Mouse (Mus musculus) adrenal gland, postnatal 36 days (tissue): Measurements from ENCODE around the gene Samd5. TPM values are rescaled to one million over a fixed set of nuclear protein-coding genes. Genes with fewer than 3 reads are reported as not detected.
A peak's percentile ranks its signal among the peaks of the same experiment; 100 is the strongest.

Experiments
- DNase-seq, 2 experiments: peaks; one replicate each; pipeline ENCODE4 v3.0.0; 2021; ENCODE audit warnings: mixed read lengths in 1 of 2
- long read RNA-seq, 2 experiments: library from polyadenylated mRNA; stranded (forward); transcript quantifications; one replicate each; pipeline ENCODE4 v2.0.0; 2021; ENCODE audit warnings: borderline sequencing depth in 2 of 2
- total RNA-seq, 2 experiments: library from RNA; stranded (reverse); gene quantifications; 2 replicates each; pipeline ENCODE4 v1.2.3; 2021

Samd5 gene
- 1 to 10 TPM; 3.2 to 9.4 TPM for total RNA-seq
- long read RNA-seq, experiment 1, full-length matches to known transcripts, result 1 of 1 reads
- long read RNA-seq, experiment 1, partial matches to known transcripts, result 0 of 1 reads
- long read RNA-seq, experiment 1, other reads (novel, unspliced or antisense), result 0 of 1 reads
- long read RNA-seq, experiment 2, result 0 reads

- DNase-seq, result peak; percentile 75
Observed at GRCm38 (mm10) chr10:9674561-9675521, at the start of gene Samd5. Gene Samd5, minus strand, starts transcription at chr10:9675208.

GRCm38 (mm10) chr10:9722519-9723303 is 47.7 kb upstream of the Samd5 start:
- DNase-seq, result no peak

- no peak for DNase-seq
Observed at GRCm38 (mm10) chr10:9720027-9720426, 45.0 kb upstream of the Samd5 start.

- no peak for DNase-seq
Observed at GRCm38 (mm10) chr10:9718086-9718485, 43.1 kb upstream of the Samd5 start.

GRCm38 (mm10) chr10:9704956-9705355 is 29.9 kb upstream of the Samd5 start:
- DNase-seq, result no peak

- peak in 1 of 2 experiments; percentile 15 for DNase-seq
Observed at GRCm38 (mm10) chr10:9699071-9699761, 24.2 kb upstream of the Samd5 start.

GRCm38 (mm10) chr10:9698141-9698540 is 23.1 kb upstream of the Samd5 start:
- peak in 1 of 2 experiments; percentile 39 for DNase-seq

- DNase-seq, result no peak
Observed at GRCm38 (mm10) chr10:9696543-9697141, 21.6 kb upstream of the Samd5 start.

GRCm38 (mm10) chr10:9693990-9694699 is 19.1 kb upstream of the Samd5 start:
- no peak for DNase-seq

GRCm38 (mm10) chr10:9680928-9681327 is 5.9 kb upstream of the Samd5 start:
- no peak for DNase-seq

- no peak for DNase-seq
Observed at GRCm38 (mm10) chr10:9679911-9680310, 4.9 kb upstream of the Samd5 start.

GRCm38 (mm10) chr10:9678071-9678470 is 3.1 kb upstream of the Samd5 start:
- no peak for DNase-seq

- peak; percentile 76 to 77 for DNase-seq
Observed at GRCm38 (mm10) chr10:9676886-9677285, 1.9 kb upstream of the Samd5 start.

GRCm38 (mm10) chr10:9676418-9676786 is 1.4 kb upstream of the Samd5 start:
- no peak for DNase-seq

- peak; percentile 16 to 20 for DNase-seq
Observed at GRCm38 (mm10) chr10:9675550-9676417, 776 bp upstream of the Samd5 start.

- DNase-seq, result no peak
Observed at GRCm38 (mm10) chr10:9673276-9673675, 1.7 kb downstream of the Samd5 start.

GRCm38 (mm10) chr10:9672751-9673150 is 2.3 kb downstream of the Samd5 start:
- DNase-seq, result no peak

- peak in 1 of 2 experiments; percentile 16 for DNase-seq
Observed at GRCm38 (mm10) chr10:9670351-9670750, 4.7 kb downstream of the Samd5 start.

GRCm38 (mm10) chr10:9668791-9669190 is 6.2 kb downstream of the Samd5 start:
- no peak for DNase-seq

- no peak for DNase-seq
Observed at GRCm38 (mm10) chr10:9652946-9653345, 22.1 kb downstream of the Samd5 start.
